Mouse (Mus musculus): ENCODE measurements around the gene Erbb4.

GRCm38 (mm10) chr1:69124147-69124848 is 16.4 kb upstream of the Erbb4 start:
- TF ChIP-seq CTCF (IDR thresholded peaks at IDR 0.05; ENCODE audit: control insufficient read depth, insufficient read depth, insufficient replicate concordance, low read depth, low read length) (no peak), POLR2A (IDR thresholded peaks at IDR 0.05; ENCODE audit: control insufficient read depth, low read depth, low read length) (no peak)
